Mouse (Mus musculus): ENCODE data around the gene Snrnp70.
A peak's percentile ranks its signal among the peaks of the same experiment; 100 is the strongest.

The Snrnp70 gene

DNA sequence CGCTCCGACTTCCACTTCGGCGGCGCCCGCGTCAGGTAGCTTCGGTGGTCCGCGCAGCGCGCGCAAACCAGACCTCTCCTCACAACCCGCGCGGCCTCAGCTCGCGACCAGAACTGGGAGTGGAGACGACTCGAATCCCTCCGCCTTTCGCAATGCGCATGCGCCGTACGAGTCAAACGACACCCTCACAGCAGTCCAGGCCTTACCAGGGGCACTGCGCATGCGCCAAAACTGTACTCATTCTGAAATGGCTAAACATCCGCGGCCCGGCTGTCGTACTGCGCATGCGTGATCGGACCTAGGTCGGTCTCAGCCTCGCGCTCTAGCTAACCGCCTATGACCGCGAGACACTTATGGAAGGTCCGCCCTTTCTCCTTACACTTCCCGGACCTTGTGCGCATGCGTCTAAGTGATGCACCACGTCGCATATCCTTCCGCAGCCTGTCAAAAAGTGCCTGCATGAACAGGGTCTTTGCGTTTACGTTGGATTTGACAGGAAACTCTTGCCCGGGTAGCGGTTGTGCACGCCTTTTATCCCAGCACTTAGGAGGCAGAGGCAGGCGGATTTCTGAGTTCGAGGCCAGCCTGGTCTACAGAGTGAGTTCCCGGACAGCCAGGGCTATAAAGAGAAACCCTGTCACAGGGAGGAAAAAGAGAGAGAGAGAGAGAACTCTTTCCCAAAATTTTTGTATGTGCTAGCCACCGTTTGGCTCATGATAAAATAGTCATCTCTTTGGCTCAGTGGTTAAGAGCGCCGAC is at the start of gene Snrnp70:
Gene Snrnp70 (minus strand): TSS at position 165 of the 759 bp plus-strand sequence.
- peak; percentile 100 for DNase-seq (ENCODE audit: low read depth, low spot score)

GRCm38 (mm10) chr7:45443526-45444420 is 48.2 kb upstream of the Snrnp70 start:
- DNase-seq (ENCODE audit: low read depth, low spot score): peak; percentile 85

GRCm38 (mm10) chr7:45437521-45438276 is 42.2 kb upstream of the Snrnp70 start, which contains the start of gene Ruvbl2:
TSS of gene Ruvbl2 (minus strand) at chr7:45438096.
- DNase-seq (ENCODE audit: low read depth, low spot score): peak; percentile 91

GRCm38 (mm10) chr7:45437046-45437445 is 41.5 kb upstream of the Snrnp70 start:
- DNase-seq (ENCODE audit: low read depth, low spot score): no peak

DNA sequence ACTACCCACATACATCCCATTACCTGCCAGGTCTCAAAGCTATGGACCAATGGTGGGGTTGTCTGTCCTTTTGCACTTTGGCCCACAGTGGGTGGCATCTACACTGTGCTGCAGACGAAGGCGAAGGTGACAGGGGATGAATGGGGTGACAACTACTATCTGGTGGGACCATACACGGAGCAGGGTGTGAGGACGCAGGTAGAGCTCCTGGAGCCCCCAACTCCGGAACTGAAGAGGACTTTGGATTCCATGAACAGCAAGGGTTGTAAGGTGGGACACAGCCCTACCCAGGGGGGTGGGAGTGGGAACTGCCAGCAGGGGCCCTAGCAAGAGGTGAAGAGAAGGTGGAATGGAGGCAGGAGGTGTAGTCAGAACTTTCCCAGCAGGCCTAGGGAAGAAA is 40.9 kb upstream of the Snrnp70 start:
- DNase-seq (ENCODE audit: low read depth, low spot score): no peak

- no peak for DNase-seq (ENCODE audit: low read depth, low spot score)
Observed at GRCm38 (mm10) chr7:45435038-45435437, 39.5 kb upstream of the Snrnp70 start.

GRCm38 (mm10) chr7:45434203-45435015 is 38.9 kb upstream of the Snrnp70 start, which contains the start of gene Gys1:
TSS of gene Gys1 (plus strand) at chr7:45434844.
- peak; percentile 100 for DNase-seq (ENCODE audit: low read depth, low spot score)

- no peak for DNase-seq (ENCODE audit: low read depth, low spot score)
Observed at GRCm38 (mm10) chr7:45433835-45434202, 38.3 kb upstream of the Snrnp70 start.

GRCm38 (mm10) chr7:45426556-45426955 is 31.0 kb upstream of the Snrnp70 start:
- peak; percentile 91 for DNase-seq (ENCODE audit: low read depth, low spot score)

- no peak for DNase-seq (ENCODE audit: low read depth, low spot score)
Observed at GRCm38 (mm10) chr7:45421194-45421593, 25.7 kb upstream of the Snrnp70 start.

GRCm38 (mm10) chr7:45420615-45420919 is 25.0 kb upstream of the Snrnp70 start, which contains the start of gene Lhb:
TSS of gene Lhb (plus strand) at chr7:45420820.
- DNase-seq (ENCODE audit: low read depth, low spot score): no peak

DNA sequence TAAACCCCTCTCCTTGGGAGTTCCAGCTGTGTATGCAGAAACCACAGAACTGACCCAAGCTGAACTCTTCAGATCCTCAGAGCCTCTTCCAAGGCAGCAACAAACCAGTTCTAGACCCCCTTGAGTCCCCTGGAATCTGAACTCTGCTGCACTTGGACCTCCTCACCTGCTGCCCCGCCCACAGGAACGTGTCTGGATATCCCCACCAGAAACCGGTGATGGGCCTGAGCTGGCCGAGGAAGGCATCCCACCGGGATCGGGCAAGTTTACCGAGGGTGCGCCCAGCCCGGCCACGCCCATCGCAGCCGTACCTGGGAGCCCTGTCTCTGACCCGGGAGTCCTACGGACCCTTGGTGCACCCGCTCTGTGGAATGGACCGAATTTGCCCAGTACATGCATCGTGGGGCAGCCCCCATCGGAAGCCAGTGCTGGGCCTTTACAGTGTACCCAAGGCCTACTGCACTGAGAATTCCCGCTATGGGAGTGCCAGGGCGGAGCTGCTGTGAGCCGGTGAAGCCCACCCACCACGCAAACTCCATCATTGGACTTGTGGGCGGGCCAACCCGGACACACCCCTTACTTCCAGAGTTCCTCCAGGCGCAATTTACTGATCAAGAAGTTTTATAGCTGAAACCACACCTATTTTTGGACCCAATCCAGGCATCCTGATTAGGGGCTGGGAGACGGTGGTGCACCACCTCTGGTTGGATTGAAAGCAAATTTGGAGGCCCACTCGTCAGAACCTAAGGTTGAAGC is 24.5 kb upstream of the Snrnp70 start:
- no peak for DNase-seq (ENCODE audit: low read depth, low spot score)

DNA sequence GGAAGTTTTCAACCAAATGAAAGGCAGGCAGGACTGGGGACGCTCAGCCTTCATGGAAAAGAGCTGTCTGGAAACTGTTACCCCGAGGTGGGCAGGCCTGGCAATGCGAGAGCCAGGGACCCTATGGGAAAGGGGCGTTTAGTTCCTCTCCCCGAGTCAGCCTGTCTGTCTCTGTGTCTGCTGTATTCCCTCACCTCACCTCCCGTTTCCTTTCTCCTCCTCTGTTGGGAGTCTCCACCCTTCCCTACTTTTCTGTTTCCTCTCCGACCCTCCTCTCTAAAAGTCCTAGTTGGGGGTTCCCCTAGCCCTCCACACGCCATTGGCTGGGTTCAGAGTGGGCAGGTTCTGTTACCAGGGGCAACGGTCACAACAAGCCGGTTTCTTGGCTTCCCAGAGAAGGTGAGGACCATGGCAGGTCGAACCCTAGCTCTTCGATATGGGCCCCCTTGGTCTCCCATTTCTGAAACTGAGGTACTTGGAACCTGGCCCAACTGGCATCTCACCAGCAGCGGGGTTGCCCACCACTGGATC is 22.5 kb upstream of the Snrnp70 start:
- no peak for DNase-seq (ENCODE audit: low read depth, low spot score)

DNA sequence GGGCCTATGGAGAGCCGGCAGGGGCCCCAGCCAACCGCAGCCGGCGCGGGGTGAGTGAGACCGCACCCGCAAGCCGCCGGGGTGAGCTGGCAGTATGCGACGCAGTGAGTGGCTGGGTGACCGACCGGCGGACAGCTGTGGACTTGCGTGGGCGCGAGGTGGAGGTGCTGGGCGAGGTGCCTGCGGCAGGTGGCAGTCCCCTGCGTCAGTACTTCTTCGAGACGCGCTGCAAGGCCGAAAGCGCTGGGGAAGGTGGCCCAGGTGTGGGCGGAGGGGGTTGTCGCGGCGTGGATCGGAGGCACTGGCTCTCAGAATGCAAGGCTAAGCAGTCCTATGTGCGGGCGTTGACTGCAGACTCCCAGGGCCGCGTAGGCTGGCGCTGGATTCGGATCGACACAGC is 20.1 kb upstream of the Snrnp70 start:
- DNase-seq (ENCODE audit: low read depth, low spot score): no peak

DNA sequence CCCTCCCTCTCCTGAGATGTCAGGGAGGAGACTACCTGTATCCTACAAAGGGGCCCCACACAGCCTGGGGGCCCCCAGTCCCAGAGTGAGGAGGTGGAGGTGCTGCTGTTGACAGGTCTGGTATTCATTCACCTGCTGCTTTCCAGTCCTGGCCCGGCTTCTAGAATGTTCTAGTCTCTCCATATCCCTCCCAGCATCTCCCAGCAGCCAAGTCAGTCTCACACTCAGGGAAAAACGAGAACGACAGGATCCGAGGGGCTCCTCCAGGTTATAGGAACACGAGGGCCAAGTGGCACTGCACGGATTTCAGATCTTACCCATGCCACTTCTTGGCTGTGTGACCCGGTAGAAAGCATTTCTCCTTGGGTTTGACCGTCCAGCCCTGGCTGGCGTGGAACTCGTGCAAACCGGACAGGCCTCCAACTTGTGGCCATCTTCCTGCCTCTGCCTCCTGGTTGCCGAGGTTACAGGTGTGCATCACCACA is 19.2 kb upstream of the Snrnp70 start:
- DNase-seq (ENCODE audit: low read depth, low spot score): no peak

DNA sequence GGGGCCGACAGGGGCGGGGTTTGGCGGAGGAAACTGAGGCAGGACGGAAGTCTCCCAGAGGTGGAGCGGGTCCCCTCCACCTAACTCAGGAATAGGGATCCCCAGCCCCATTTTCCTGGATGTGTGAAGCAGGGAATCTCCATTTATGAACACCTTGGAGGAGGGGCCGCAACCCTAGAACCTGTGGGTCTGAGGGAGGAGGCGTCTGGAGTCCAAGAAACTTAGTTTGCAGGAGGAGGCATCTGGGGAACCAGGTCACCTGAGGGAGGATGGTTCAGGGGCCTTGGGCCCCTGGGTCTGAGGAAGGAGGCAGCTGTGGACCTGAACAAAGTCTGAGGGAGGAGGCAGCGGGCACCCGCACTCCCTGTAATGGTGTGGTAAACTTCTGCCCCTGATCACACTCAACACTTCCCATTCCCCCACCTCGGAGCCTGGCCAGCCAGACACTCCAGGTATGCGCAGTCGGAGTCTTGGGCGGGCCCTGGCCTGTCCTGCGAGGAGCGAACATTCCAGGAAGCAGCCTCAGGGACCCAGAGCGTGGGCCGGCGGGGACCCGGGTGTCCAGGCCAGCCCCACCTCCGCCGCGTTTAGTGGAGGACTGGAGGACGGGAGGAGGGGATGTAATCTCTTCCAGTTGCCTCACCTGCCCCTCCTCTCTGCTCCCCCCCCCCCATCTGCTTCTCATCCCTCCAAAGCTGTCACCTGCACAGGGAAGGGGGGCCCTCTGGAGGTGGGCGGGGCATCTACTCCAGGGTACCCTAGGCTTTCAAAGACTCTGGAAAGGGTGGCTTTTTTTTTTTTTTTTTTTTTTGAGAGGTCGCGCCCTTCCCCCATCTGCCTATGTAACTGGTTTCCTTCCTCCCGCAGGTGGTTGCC is 18.6 kb upstream of the Snrnp70 start:
- DNase-seq (ENCODE audit: low read depth, low spot score): no peak

DNA sequence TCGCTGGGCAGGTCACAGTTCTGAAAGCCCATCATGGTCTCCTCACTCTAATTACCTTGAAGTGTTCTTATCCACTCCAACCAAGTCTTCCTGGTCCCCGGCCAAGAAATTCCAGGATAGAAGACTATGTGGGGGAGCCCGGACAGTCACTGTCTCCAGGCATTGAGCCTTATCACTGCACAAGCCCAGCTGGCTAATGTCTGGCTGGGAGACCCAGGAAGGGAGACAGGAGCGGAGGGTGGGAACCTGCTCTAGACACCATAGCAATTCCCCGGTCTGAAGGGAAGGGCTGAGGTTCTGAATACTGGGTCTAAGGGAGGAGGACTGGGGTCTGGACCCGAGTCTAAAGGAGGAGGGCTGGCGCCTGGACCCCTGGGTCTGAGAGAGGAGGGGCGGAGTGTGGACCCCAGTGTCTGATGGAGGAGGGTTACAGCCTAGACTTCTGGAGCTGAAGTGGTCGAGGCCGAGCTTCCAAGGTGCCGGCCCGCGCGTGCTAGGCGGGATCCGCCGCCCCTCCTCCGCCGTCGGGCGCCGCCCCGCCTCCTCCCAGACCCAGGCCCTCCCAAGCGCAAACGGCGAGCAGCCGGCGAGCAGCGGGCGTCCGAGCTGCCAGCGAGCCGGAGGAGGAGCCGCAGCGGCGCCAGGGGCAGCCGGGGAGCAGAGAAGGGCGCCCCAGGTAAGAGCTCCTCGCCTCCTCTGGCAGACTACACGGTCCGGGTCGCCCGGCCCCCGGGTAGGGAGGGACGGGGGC is 17.7 kb upstream of the Snrnp70 start, which contains the start of gene Ntf5:
Gene Ntf5 (plus strand): TSS at position 583 of the 751 bp plus-strand sequence.
- no peak for DNase-seq (ENCODE audit: low read depth, low spot score)

DNA sequence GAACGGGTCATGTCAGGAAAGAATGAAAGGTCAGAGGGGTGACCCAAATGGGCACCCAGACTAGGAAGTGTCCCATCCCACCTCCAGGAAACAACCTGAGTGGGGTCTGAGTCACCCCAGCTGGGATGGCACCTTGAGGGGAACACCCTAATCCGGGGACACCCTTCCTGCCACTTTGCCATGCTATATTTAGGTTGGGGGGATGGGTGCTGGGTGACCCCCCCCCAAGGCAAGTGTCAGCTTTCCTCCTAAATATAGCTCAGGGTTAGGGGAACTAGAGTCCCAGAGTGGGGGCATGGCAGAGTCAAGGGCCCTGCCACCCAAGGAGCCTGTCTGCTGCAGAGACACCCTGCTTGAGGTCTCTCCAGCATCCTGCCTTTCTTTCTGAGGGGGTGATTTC is 16.9 kb upstream of the Snrnp70 start:
- DNase-seq (ENCODE audit: low read depth, low spot score): peak; percentile 84
